Mouse (Mus musculus) stomach, embryonic 14.5 days (tissue): ENCODE results near the gene Lsamp. TPM values are rescaled to one million over a fixed set of nuclear protein-coding genes. Genes with fewer than 3 reads are reported as not detected.

Source experiments
- ATAC-seq: fragments of 200-750 bp; cut with Nextera tagmentation; 2 replicates; pipeline ENCODE4 v1.8.0; 2017; ENCODE audit warnings: low read depth, moderate TSS enrichment; ENCODE audit not compliant: insufficient number of reproducible peaks, insufficient read depth, low FRiP score
- H3K27ac ChIP-seq: fragments of 300-500 bp; sonication (generic); 2 replicates; pipeline ENCODE4 v1.5.1; 2014; ENCODE audit warnings: mild to moderate bottlenecking, low read length, moderate library complexity, mixed read lengths
- H3K27me3 ChIP-seq: fragments of 300-500 bp; sonication (generic); 2 replicates; pipeline ENCODE4 v1.6.1; 2014; ENCODE audit warnings: low read length, control low read depth, mixed read lengths; ENCODE audit not compliant: control insufficient read depth, insufficient read depth
- H3K36me3 ChIP-seq: fragments of 300-500 bp; sonication (generic); 2 replicates; pipeline ENCODE4 v1.6.1; 2014; ENCODE audit warnings: mild to moderate bottlenecking, control low read depth, low read length, moderate library complexity, mixed read lengths; ENCODE audit not compliant: control insufficient read depth, insufficient read depth
- H3K4me1 ChIP-seq: fragments of 300-500 bp; sonication (generic); 2 replicates; pipeline ENCODE4 v1.6.1; 2014; ENCODE audit warnings: low read length, control low read depth, mixed read lengths; ENCODE audit not compliant: control insufficient read depth, insufficient read depth
- H3K4me2 ChIP-seq: fragments of 300-500 bp; sonication (generic); replicated peaks from 2 replicates; pipeline ENCODE4 v1.6.1; 2014; ENCODE audit warnings: low read depth, low read length, control low read depth
- H3K4me3 ChIP-seq: fragments of 300-500 bp; sonication (generic); 2 replicates; pipeline ENCODE4 v1.5.1; 2014; ENCODE audit warnings: low read depth, low read length, control low read depth
- H3K9ac ChIP-seq: fragments of 300-500 bp; sonication (generic); replicated peaks from 2 replicates; pipeline ENCODE4 v1.6.1; 2014; ENCODE audit warnings: low read depth, mild to moderate bottlenecking, control low read depth, low read length, moderate library complexity, mixed read lengths
- H3K9me3 ChIP-seq: fragments of 300-500 bp; sonication (generic); 2 replicates; pipeline ENCODE4 v1.6.1; 2016; ENCODE audit warnings: low read depth, low read length, control low read depth; ENCODE audit not compliant: control insufficient read depth
- WGBS: fragments of 180-500 bp; shearing (Covaris S2); extraction: QIAGEN DNeasy Blood & Tissue Kit; methylation state at CpG from one replicate; pipeline ENCODE4 v1.1.7; 2014; 5-methylcytosine and 5-hydroxymethylcytosine counted together
- polyA plus RNA-seq: library from polyadenylated mRNA; unstranded; fragments of >200 nt; fragmentation: Nextera tagmentation; extraction: Ambion mirVana; gene quantifications from 2 replicates; pipeline ENCODE4 v1.2.1, GENCODE M21; 2014

The Lsamp gene
- polyA plus RNA-seq, 1 experiment from 2014 or later, result 15.6 TPM

- Histone ChIP-seq H3K36me3 (no peaks in the 10 kb centered on the region), H3K4me2 (no peak overlapping the region), H3K27me3 (no peaks in the 10 kb centered on the region), H3K4me1 (no peaks in the 10 kb centered on the region), H3K4me3 (no peak overlapping the region), H3K27ac (no peak overlapping the region), H3K9ac (no peak overlapping the region), H3K9me3 (no peaks in the 10 kb centered on the region)
- 81% methylated on average over 2 of the region's 2 CpGs for WGBS
- peak; percentile 18; the same call in 1 of the 2 replicates for ATAC-seq
Measured at GRCm38 (mm10) chr16:41748759-41749158, 1764.6 kb downstream of the Lsamp start.

GRCm38 (mm10) chr16:41764285-41764684, 1780.1 kb downstream of the Lsamp start:
- Histone ChIP-seq H3K9ac (no peak overlapping the region), H3K4me3 (no peak overlapping the region), H3K27ac (no peak overlapping the region), H3K4me2 (no peak overlapping the region), H3K27me3 (no peaks in the 10 kb centered on the region), H3K4me1 (no peaks in the 10 kb centered on the region), H3K36me3 (no peaks in the 10 kb centered on the region), H3K9me3 (no peaks in the 10 kb centered on the region)
- 58% methylated on average over 6 of the region's 6 CpGs for WGBS
- no peak for ATAC-seq

- Histone ChIP-seq H3K36me3 (no peaks in the 10 kb centered on the region), H3K27ac (no peak overlapping the region), H3K4me3 (no peak overlapping the region), H3K4me2 (no peak overlapping the region), H3K27me3 (no peaks in the 10 kb centered on the region), H3K9me3 (no peaks in the 10 kb centered on the region), H3K4me1 (no peaks in the 10 kb centered on the region), H3K9ac (no peak overlapping the region)
- 63% methylated on average over 4 of the region's 4 CpGs for WGBS
- ATAC-seq, result no peak
Measured at GRCm38 (mm10) chr16:41771427-41772125, 1787.4 kb downstream of the Lsamp start.

GRCm38 (mm10) chr16:41777586-41777985, 1793.4 kb downstream of the Lsamp start:
- H3K9ac ChIP-seq, result no peak overlapping the region
- H3K27me3 ChIP-seq, result no peaks in the 10 kb centered on the region
- no peak overlapping the region for H3K4me2 ChIP-seq
- H3K4me1 ChIP-seq, result no peaks in the 10 kb centered on the region
- WGBS, result 9% methylated on average over 1 of the region's 1 CpGs
- no peak overlapping the region for H3K4me3 ChIP-seq
- ATAC-seq, result peak; percentile 53; the same call in 1 of the 2 replicates
- H3K36me3 ChIP-seq, result no peaks in the 10 kb centered on the region
- no peak overlapping the region for H3K27ac ChIP-seq
- no peaks in the 10 kb centered on the region for H3K9me3 ChIP-seq

- no peaks in the 10 kb centered on the region for H3K27me3 ChIP-seq
- no peak overlapping the region for H3K4me3 ChIP-seq
- H3K4me2 ChIP-seq, result no peak overlapping the region
- H3K4me1 ChIP-seq, result no peaks in the 10 kb centered on the region
- no peak overlapping the region for H3K9ac ChIP-seq
- WGBS, result 84% methylated on average over 2 of the region's 2 CpGs
- H3K27ac ChIP-seq, result no peak overlapping the region
- no peaks in the 10 kb centered on the region for H3K36me3 ChIP-seq
- no peaks in the 10 kb centered on the region for H3K9me3 ChIP-seq
- ATAC-seq, result no peak
Measured at GRCm38 (mm10) chr16:41785600-41785999, 1801.4 kb downstream of the Lsamp start.

GRCm38 (mm10) chr16:41786704-41787103, 1802.5 kb downstream of the Lsamp start:
- H3K4me1 ChIP-seq, result no peaks in the 10 kb centered on the region
- ATAC-seq, result no peak
- WGBS, result 88% methylated on average over 3 of the region's 3 CpGs
- no peaks in the 10 kb centered on the region for H3K36me3 ChIP-seq
- H3K27me3 ChIP-seq, result no peaks in the 10 kb centered on the region
- H3K4me2 ChIP-seq, result no peak overlapping the region
- H3K9me3 ChIP-seq, result no peaks in the 10 kb centered on the region
- H3K9ac ChIP-seq, result no peak overlapping the region
- H3K4me3 ChIP-seq, result no peak overlapping the region
- H3K27ac ChIP-seq, result no peak overlapping the region

GRCm38 (mm10) chr16:41787146-41787545, 1803.0 kb downstream of the Lsamp start:
- Histone ChIP-seq H3K36me3 (no peaks in the 10 kb centered on the region), H3K4me1 (no peaks in the 10 kb centered on the region), H3K9ac (no peak overlapping the region), H3K27me3 (no peaks in the 10 kb centered on the region), H3K27ac (no peak overlapping the region), H3K4me3 (no peak overlapping the region), H3K4me2 (no peak overlapping the region), H3K9me3 (no peaks in the 10 kb centered on the region)
- WGBS, result 50% methylated on average over 1 of the region's 1 CpGs
- no peak for ATAC-seq

GRCm38 (mm10) chr16:41790016-41790415, 1805.9 kb downstream of the Lsamp start:
- Histone ChIP-seq H3K4me3 (no peak overlapping the region), H3K27ac (no peak overlapping the region), H3K27me3 (no peaks in the 10 kb centered on the region), H3K4me2 (no peak overlapping the region), H3K9me3 (no peaks in the 10 kb centered on the region), H3K4me1 (no peaks in the 10 kb centered on the region), H3K9ac (no peak overlapping the region), H3K36me3 (no peaks in the 10 kb centered on the region)
- ATAC-seq, result no peak
- WGBS, result 93% methylated on average over 2 of the region's 2 CpGs

GRCm38 (mm10) chr16:41820369-41820768, 1836.2 kb downstream of the Lsamp start:
- Histone ChIP-seq H3K36me3 (no peaks in the 10 kb centered on the region), H3K9me3 (no peaks in the 10 kb centered on the region), H3K4me1 (no peaks in the 10 kb centered on the region), H3K27ac (no peak overlapping the region), H3K9ac (no peak overlapping the region), H3K4me3 (no peak overlapping the region), H3K27me3 (no peaks in the 10 kb centered on the region), H3K4me2 (no peak overlapping the region)
- ATAC-seq, result no peak
- WGBS, result 70% methylated on average over 6 of the region's 6 CpGs
